Mouse (Mus musculus): ENCODE measurements around the gene Chst14. TPM values are rescaled to one million over a fixed set of nuclear protein-coding genes. Genes with fewer than 3 reads are reported as not detected.
A peak's percentile ranks its signal among the peaks of the same experiment; 100 is the strongest.

Chst14 gene
- total and polyA plus RNA-seq, 3 experiments, result 4.7 to 8.4 (median 5.1) TPM

- H3K79me2 ChIP-seq (replicated peaks; ENCODE audit: control insufficient read depth, extremely low read depth, insufficient read depth, poor library complexity, severe bottlenecking), result peaks cover 89% of the 10 kb centered on the region
- H3K27ac ChIP-seq (ENCODE audit: insufficient read depth, low read depth), result peak overlapping the region; percentile 98
- H3K36me3 ChIP-seq (replicated peaks in 1 of 2; ENCODE audit: control insufficient read depth in 1 of 2, insufficient read depth in 1 of 2, low read length in 1 of 2), result peaks cover 0 to 2% of the 10 kb centered on the region in 2 experiments
- in situ Hi-C loops (cut with MboI; ENCODE audit: low pct_ligation_motif_present, low pct_unique_long_range_greater_than_20kb, low sequenced_read_pairs), result no loop called here
- no peak; a peak in 1 of 4 replicates for TF ChIP-seq CTCF (conservative IDR thresholded peaks at IDR 0.05 in 1 of 2, IDR thresholded peaks at IDR 0.05 in 1 of 2; ENCODE audit: low read depth in 2 of 2, low read length in 2 of 2)
- no peak for TF ChIP-seq ELF1 (IDR thresholded peaks at IDR 0.05; ENCODE audit: low read depth, low read length)
- TF ChIP-seq RAD21 (IDR thresholded peaks at IDR 0.05; ENCODE audit: low read depth, low read length), result no peak; the same call in none of the 2 replicates
- TF ChIP-seq SMC3 (IDR thresholded peaks at IDR 0.05; ENCODE audit: low read depth, low read length), result no peak
- no peak for TF ChIP-seq ZKSCAN1 (IDR thresholded peaks at IDR 0.05; ENCODE audit: borderline replicate concordance, low read depth, low read length)
- peak; percentile 38; the same call in 1 of the 2 replicates for TF ChIP-seq MXI1 (IDR thresholded peaks at IDR 0.05; ENCODE audit: low read depth, low read length)
- no peak for TF ChIP-seq E2F4 (IDR thresholded peaks at IDR 0.05; ENCODE audit: insufficient replicate concordance, low read depth, low read length)
- no peak for TF ChIP-seq RCOR1 (conservative IDR thresholded peaks at IDR 0.05; ENCODE audit: low read depth, low read length)
- TF ChIP-seq UBTF (IDR thresholded peaks at IDR 0.05; ENCODE audit: low read depth, low read length), result no peak
- no peak for TF ChIP-seq JUND (conservative IDR thresholded peaks at IDR 0.05; ENCODE audit: low read depth, low read length)
- TF ChIP-seq BHLHE40 (IDR thresholded peaks at IDR 0.05; ENCODE audit: low read depth, low read length), result no peak
- no peak for TF ChIP-seq USF1 (IDR thresholded peaks at IDR 0.05; ENCODE audit: low read depth, low read length)
- TF ChIP-seq ETS1 (conservative IDR thresholded peaks at IDR 0.05; ENCODE audit: low read depth, low read length), result no peak
- peak; percentile 6; the same call in 1 of the 2 replicates for TF ChIP-seq SIN3A (IDR thresholded peaks at IDR 0.05; ENCODE audit: low read length)
- 0 out of 2 replicates have a peak, but pooled peaks have one; percentile 66 for TF ChIP-seq CHD1 (IDR thresholded peaks at IDR 0.05; ENCODE audit: low read depth, low read length)
- no peak for TF ChIP-seq ZC3H11A (IDR thresholded peaks at IDR 0.05; ENCODE audit: low read depth, low read length)
- TF ChIP-seq TBP (conservative IDR thresholded peaks at IDR 0.05; ENCODE audit: low read depth, low read length), result no peak
- no peak for TF ChIP-seq MEF2A (IDR thresholded peaks at IDR 0.05; ENCODE audit: borderline replicate concordance, low read depth, low read length)
- no peak for TF ChIP-seq POLR2AphosphoS2 (IDR thresholded peaks at IDR 0.05; ENCODE audit: low read depth, low read length)
- no peak for TF ChIP-seq ZMIZ1 (IDR thresholded peaks at IDR 0.05; ENCODE audit: low read depth, low read length)
- peak overlapping the region; percentile 5 to 42 (median 36) for H3K4me3 ChIP-seq (replicated peaks in 1 of 3; ENCODE audit: low read depth in 2 of 3, low read length in 2 of 3, poor library complexity in 1 of 3)
- no peaks in the 10 kb centered on the region for H3K9me3 ChIP-seq (replicated peaks; ENCODE audit: low read length)
- H3K9ac ChIP-seq (ENCODE audit: insufficient read depth, low read depth), result peak overlapping the region; percentile 29
- H3K4me1 ChIP-seq (ENCODE audit: control insufficient read depth in 1 of 2, insufficient read depth in 2 of 2), result peaks cover 26 to 67% of the 10 kb centered on the region in 2 experiments
- peak overlapping the region; percentile 60 for H3K4me2 ChIP-seq (ENCODE audit: insufficient read depth, low read depth, poor library complexity, severe bottlenecking)
- no peak for DNase-seq (ENCODE audit: extremely low read depth)
- no peaks in the 10 kb centered on the region for H3K27me3 ChIP-seq (replicated peaks)
- dilution Hi-C loops (cut with MboI; ENCODE audit: extremely low pct_ligation_motif_present, extremely low pct_unique_long_range_greater_than_20kb, low sequenced_read_pairs), result no loop called here
These were observed 20.2 kb upstream of the Chst14 start for GRCm38 (mm10) chr2:118906118-118906492.

GRCm38 (mm10) chr2:118907781-118908180, 18.5 kb upstream of the Chst14 start:
- dilution Hi-C loops (cut with MboI; ENCODE audit: extremely low pct_ligation_motif_present, extremely low pct_unique_long_range_greater_than_20kb, low sequenced_read_pairs), result no loop called here
- Histone ChIP-seq H3K9ac (ENCODE audit: insufficient read depth, low read depth) (peak overlapping the region; percentile 29; the same call in 1 of the 2 replicates), H3K9me3 (replicated peaks; ENCODE audit: low read length) (no peaks in the 10 kb centered on the region), H3K27me3 (replicated peaks) (no peaks in the 10 kb centered on the region), H3K27ac (ENCODE audit: insufficient read depth, low read depth) (peak overlapping the region; percentile 48), H3K36me3 (replicated peaks in 1 of 2; ENCODE audit: control insufficient read depth in 1 of 2, insufficient read depth in 1 of 2, low read length in 1 of 2) (peaks cover 0 to 13% of the 10 kb centered on the region in 2 experiments), H3K4me3 (replicated peaks in 1 of 3; ENCODE audit: low read depth in 2 of 3, low read length in 2 of 3, poor library complexity in 1 of 3) (no peak overlapping the region), H3K4me2 (ENCODE audit: insufficient read depth, low read depth, poor library complexity, severe bottlenecking) (peak overlapping the region; percentile 57; the same call in 1 of the 2 replicates), H3K4me1 (ENCODE audit: control insufficient read depth in 1 of 2, insufficient read depth in 2 of 2) (peaks cover 43 to 84% of the 10 kb centered on the region in 2 experiments), H3K79me2 (replicated peaks; ENCODE audit: control insufficient read depth, extremely low read depth, insufficient read depth, poor library complexity, severe bottlenecking) (peaks cover 92% of the 10 kb centered on the region)
- no peak for DNase-seq (ENCODE audit: extremely low read depth)
- in situ Hi-C loops (cut with MboI; ENCODE audit: low pct_ligation_motif_present, low pct_unique_long_range_greater_than_20kb, low sequenced_read_pairs), result no loop called here
- no peak for TF ChIP-seq CHD1 (IDR thresholded peaks at IDR 0.05; ENCODE audit: low read depth, low read length)
- no peak for TF ChIP-seq USF2 (conservative IDR thresholded peaks at IDR 0.05; ENCODE audit: low read depth, low read length)
- no peak for TF ChIP-seq BHLHE40 (IDR thresholded peaks at IDR 0.05; ENCODE audit: low read depth, low read length)
- TF ChIP-seq TBP (conservative IDR thresholded peaks at IDR 0.05; ENCODE audit: low read depth, low read length), result no peak
- no peak for TF ChIP-seq E2F4 (IDR thresholded peaks at IDR 0.05; ENCODE audit: insufficient replicate concordance, low read depth, low read length)
- no peak for TF ChIP-seq MEF2A (IDR thresholded peaks at IDR 0.05; ENCODE audit: borderline replicate concordance, low read depth, low read length)
- no peak for TF ChIP-seq MAZ (IDR thresholded peaks at IDR 0.05; ENCODE audit: low read depth, low read length)
- no peak for TF ChIP-seq ZMIZ1 (IDR thresholded peaks at IDR 0.05; ENCODE audit: low read depth, low read length)

Measured in CH12.LX (cell line).